Mouse (Mus musculus): ENCODE results near the gene Vmn2r95. TPM values are rescaled to one million over a fixed set of nuclear protein-coding genes. Genes with fewer than 3 reads are reported as not detected.
"Not testable (repeated sequence)": the region's sequence is repeated elsewhere in the genome, so short reads cannot be mapped to it uniquely, and the experiment has no call there.

Gene Vmn2r95
- 0.01 TPM in 1 of 2 replicates, not detected in the other for polyA plus RNA-seq (2015; fragmentation: Nextera tagmentation; extraction: Ambion mirVana)

DNA sequence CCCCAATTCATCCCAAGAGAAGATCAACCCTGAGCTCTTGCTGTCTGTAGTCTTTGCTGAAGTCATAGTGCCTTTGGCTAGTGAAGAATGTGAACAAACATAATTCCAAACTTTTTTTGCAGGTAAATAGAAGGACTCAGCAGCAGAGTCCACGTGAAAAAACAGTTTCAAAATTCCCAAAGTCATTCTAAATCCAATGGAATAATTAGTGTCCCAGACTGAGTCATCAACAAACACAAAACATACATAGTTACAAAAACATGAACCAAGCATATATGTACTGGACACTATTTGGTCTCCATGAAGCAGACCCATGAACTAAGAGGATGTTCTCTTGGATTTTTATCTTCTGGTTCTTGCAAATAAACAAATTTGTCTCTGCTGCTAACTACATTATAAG is at the start of gene Vmn2r95:
TSS of gene Vmn2r95 (plus strand) at position 301 of the 400 bp plus-strand sequence.
- no peaks in the 10 kb centered on the region for H3K27me3 ChIP-seq (replicated peaks; ENCODE audit: control insufficient read depth, insufficient read depth, low read length)
- H3K4me1 ChIP-seq (ENCODE audit: control insufficient read depth, insufficient read depth, low read depth, low read length): no peaks in the 10 kb centered on the region
- peaks cover 2% of the 10 kb centered on the region; the same call in 1 of the 2 replicates for H3K9me3 ChIP-seq (ENCODE audit: control insufficient read depth, low read length)
- H3K27ac ChIP-seq (ENCODE audit: low read depth, low read length): no peak within 1 kb of the TSS
- H3K4me2 ChIP-seq (ENCODE audit: low read length): no peak within 1 kb of the TSS
- no peaks in the 10 kb centered on the region for H3K36me3 ChIP-seq (ENCODE audit: control insufficient read depth, insufficient read depth, low read length)
- no peak within 1 kb of the TSS for H3K4me3 ChIP-seq (ENCODE audit: low read length)
- no peak within 1 kb of the TSS for H3K9ac ChIP-seq (ENCODE audit: low read depth, low read length)
- ATAC-seq: no peak
- WGBS: 27% methylated on average over 1 of the region's 1 CpGs

DNA sequence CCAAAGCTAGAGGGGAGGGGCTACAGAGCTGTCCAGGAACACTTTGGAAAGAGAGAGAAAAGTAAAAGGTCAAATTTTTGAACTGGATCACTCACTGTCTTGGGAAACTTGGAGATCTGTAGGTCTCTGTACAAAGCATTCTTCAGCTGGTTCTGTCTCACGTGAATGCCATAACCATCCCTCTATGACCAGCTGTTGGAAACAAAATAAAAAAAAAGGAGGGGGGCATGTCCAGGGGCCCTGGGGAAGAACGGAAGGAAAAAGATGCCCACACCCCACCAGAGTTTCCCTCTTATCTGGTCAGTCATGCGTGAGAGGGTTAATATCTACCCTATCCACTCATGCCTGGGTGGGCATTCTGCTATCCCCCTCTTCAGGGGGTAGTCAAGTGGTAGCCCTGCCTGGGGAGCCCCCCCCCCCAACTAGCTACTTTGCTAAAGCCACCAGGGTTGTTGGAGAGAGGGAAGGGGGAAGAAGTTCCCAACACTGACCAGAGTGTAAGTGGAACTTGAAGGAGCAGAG is 31.8 kb downstream of the Vmn2r95 start:
- Histone ChIP-seq H3K4me3 (ENCODE audit: low read length) (no peak overlapping the region), H3K4me1 (ENCODE audit: control insufficient read depth, insufficient read depth, low read depth, low read length) (no peaks in the 10 kb centered on the region), H3K9me3 (ENCODE audit: control insufficient read depth, low read length) (peaks cover 3% of the 10 kb centered on the region; the same call in 1 of the 2 replicates), H3K27ac (ENCODE audit: low read depth, low read length) (no peak overlapping the region), H3K27me3 (replicated peaks; ENCODE audit: control insufficient read depth, insufficient read depth, low read length) (no peaks in the 10 kb centered on the region), H3K9ac (ENCODE audit: low read depth, low read length) (no peak overlapping the region), H3K36me3 (ENCODE audit: control insufficient read depth, insufficient read depth, low read length) (no peaks in the 10 kb centered on the region), H3K4me2 (ENCODE audit: low read length) (no peak overlapping the region)
- WGBS: 82% methylated on average over 3 of the region's 3 CpGs
- no peak for ATAC-seq

GRCm38 (mm10) chr17:18458126-18458634 is 34.3 kb downstream of the Vmn2r95 start:
- H3K27me3 ChIP-seq (replicated peaks; ENCODE audit: control insufficient read depth, insufficient read depth, low read length); H3K4me2 ChIP-seq (ENCODE audit: low read length); H3K4me3 ChIP-seq (ENCODE audit: low read length); H3K4me1 ChIP-seq (ENCODE audit: control insufficient read depth, insufficient read depth, low read depth, low read length); H3K27ac ChIP-seq (ENCODE audit: low read depth, low read length); H3K9ac ChIP-seq (ENCODE audit: low read depth, low read length); H3K36me3 ChIP-seq (ENCODE audit: control insufficient read depth, insufficient read depth, low read length); ATAC-seq: not testable (repeated sequence)
- 85% methylated on average over 3 of the region's 3 CpGs for WGBS
- peaks cover 11% of the 10 kb centered on the region for H3K9me3 ChIP-seq (ENCODE audit: control insufficient read depth, low read length)

- Histone ChIP-seq H3K9ac (ENCODE audit: low read depth, low read length) (no peak overlapping the region), H3K4me2 (ENCODE audit: low read length) (no peak overlapping the region), H3K4me3 (ENCODE audit: low read length) (no peak overlapping the region), H3K27ac (ENCODE audit: low read depth, low read length) (no peak overlapping the region), H3K9me3 (ENCODE audit: control insufficient read depth, low read length) (peaks cover 8% of the 10 kb centered on the region), H3K36me3 (ENCODE audit: control insufficient read depth, insufficient read depth, low read length) (no peaks in the 10 kb centered on the region), H3K27me3 (replicated peaks; ENCODE audit: control insufficient read depth, insufficient read depth, low read length) (no peaks in the 10 kb centered on the region), H3K4me1 (ENCODE audit: control insufficient read depth, insufficient read depth, low read depth, low read length) (no peaks in the 10 kb centered on the region)
- no peak for ATAC-seq
Observed at GRCm38 (mm10) chr17:18462695-18463094, 38.8 kb downstream of the Vmn2r95 start.

- WGBS: 68% methylated on average over 1 of the region's 1 CpGs
Observed at GRCm38 (mm10) chr17:18479885-18480284, 56.0 kb downstream of the Vmn2r95 start.

More at GRCm38 (mm10) chr17:18479885-18480284, 56.0 kb downstream of the Vmn2r95 start:
- Histone ChIP-seq H3K4me1 (ENCODE audit: control insufficient read depth, insufficient read depth, low read depth, low read length) (no peaks in the 10 kb centered on the region), H3K27ac (ENCODE audit: low read depth, low read length) (no peak overlapping the region), H3K4me3 (ENCODE audit: low read length) (no peak overlapping the region), H3K27me3 (replicated peaks; ENCODE audit: control insufficient read depth, insufficient read depth, low read length) (no peaks in the 10 kb centered on the region), H3K4me2 (ENCODE audit: low read length) (no peak overlapping the region), H3K9me3 (ENCODE audit: control insufficient read depth, low read length) (no peaks in the 10 kb centered on the region; the same call in 1 of the 2 replicates), H3K36me3 (ENCODE audit: control insufficient read depth, insufficient read depth, low read length) (no peaks in the 10 kb centered on the region), H3K9ac (ENCODE audit: low read depth, low read length) (no peak overlapping the region)
- ATAC-seq: no peak

Other genes with a start within 250 kb of the Vmn2r95 start
- not detected in 2 replicates for gene Vmn2r94, start 146.3 kb upstream of the Vmn2r95 start, polyA plus RNA-seq (2015; fragmentation: Nextera tagmentation; extraction: Ambion mirVana)
- not detected in 2 replicates for gene Vmn2r93, start 126.0 kb upstream of the Vmn2r95 start, polyA plus RNA-seq (2015; fragmentation: Nextera tagmentation; extraction: Ambion mirVana)
- gene Vmn2r96, start 149.1 kb downstream of the Vmn2r95 start, polyA plus RNA-seq (2015; fragmentation: Nextera tagmentation; extraction: Ambion mirVana): not detected in 2 replicates

Measured in hindbrain, embryonic 16.5 days (tissue).